Mouse (Mus musculus): ENCODE measurements at regions not wholly inside any gene's neighbourhood (a gene's known extent, or its start where the extent isn't known, plus 50 kb on each side); places are given as distances from the start of the nearest gene placed in this dataset.
"Not testable (repeated sequence)": the region's sequence is repeated elsewhere in the genome, so short reads cannot be mapped to it uniquely, and the experiment has no call there.

- Histone ChIP-seq H3K36me3 (ENCODE audit: control insufficient read depth, insufficient read depth, low read length) (no peaks in the 10 kb centered on the region; the same call in 1 of the 2 replicates), H3K27ac (replicated peaks; ENCODE audit: low read depth, low read length) (peak overlapping the region; percentile 90), H3K4me1 (ENCODE audit: control insufficient read depth, insufficient read depth, low read length) (peaks cover 17% of the 10 kb centered on the region), H3K4me3 (ENCODE audit: low read depth, low read length) (no peak overlapping the region), H3K4me2 (ENCODE audit: low read depth, severe bottlenecking) (no peak overlapping the region), H3K9ac (ENCODE audit: low read length) (no peak overlapping the region), H3K27me3 (ENCODE audit: control insufficient read depth, insufficient read depth, low read length) (no peaks in the 10 kb centered on the region), H3K9me3 (ENCODE audit: control insufficient read depth, low read length) (no peaks in the 10 kb centered on the region)
- ATAC-seq (ENCODE audit: insufficient number of reproducible peaks, low FRiP score, low TSS enrichment, low read depth) (no peak), DNase-seq (ENCODE audit: low spot score) (no peak)
- WGBS: 56% methylated on average over 5 of the region's 5 CpGs
Measured at GRCm38 (mm10) chr7:83445181-83445926, 139.4 kb upstream of the Tmc3 start.

- Histone ChIP-seq H3K36me3 (ENCODE audit: control insufficient read depth, insufficient read depth, low read length) (no peaks in the 10 kb centered on the region; the same call in 1 of the 2 replicates), H3K9me3 (ENCODE audit: control insufficient read depth, low read length) (no peaks in the 10 kb centered on the region), H3K4me3 (ENCODE audit: low read depth, low read length) (no peak overlapping the region), H3K27me3 (ENCODE audit: control insufficient read depth, insufficient read depth, low read length) (no peaks in the 10 kb centered on the region), H3K27ac (replicated peaks; ENCODE audit: low read depth, low read length) (no peak overlapping the region), H3K4me1 (ENCODE audit: control insufficient read depth, insufficient read depth, low read length) (peaks cover 7% of the 10 kb centered on the region; the same call in 1 of the 2 replicates), H3K9ac (ENCODE audit: low read length) (no peak overlapping the region), H3K4me2 (ENCODE audit: low read depth, severe bottlenecking) (no peak overlapping the region)
- WGBS: 68% methylated on average over 3 of the region's 3 CpGs
- DNase-seq (ENCODE audit: low spot score): no peak
- no peak for ATAC-seq (ENCODE audit: insufficient number of reproducible peaks, low FRiP score, low TSS enrichment, low read depth)
Measured at GRCm38 (mm10) chr7:83450346-83450745, 134.4 kb upstream of the Tmc3 start.

GRCm38 (mm10) chr7:83452309-83452708, 132.4 kb upstream of the Tmc3 start:
- no peak overlapping the region for H3K27ac ChIP-seq (replicated peaks; ENCODE audit: low read depth, low read length)
- 26% methylated on average over 7 of the region's 7 CpGs for WGBS
- no peak for ATAC-seq (ENCODE audit: insufficient number of reproducible peaks, low FRiP score, low TSS enrichment, low read depth)

GRCm38 (mm10) chr7:83459520-83459919, 125.2 kb upstream of the Tmc3 start:
- ATAC-seq (ENCODE audit: insufficient number of reproducible peaks, low FRiP score, low TSS enrichment, low read depth) (peak; percentile 83), DNase-seq (ENCODE audit: low spot score) (no peak)
- Histone ChIP-seq H3K27ac (replicated peaks; ENCODE audit: low read depth, low read length) (peak overlapping the region; percentile 90), H3K4me1 (ENCODE audit: control insufficient read depth, insufficient read depth, low read length) (peaks cover 3% of the 10 kb centered on the region; the same call in 1 of the 2 replicates), H3K4me2 (ENCODE audit: low read depth, severe bottlenecking) (no peak overlapping the region), H3K36me3 (ENCODE audit: control insufficient read depth, insufficient read depth, low read length) (no peaks in the 10 kb centered on the region), H3K9ac (ENCODE audit: low read length) (no peak overlapping the region), H3K9me3 (ENCODE audit: control insufficient read depth, low read length) (no peaks in the 10 kb centered on the region), H3K27me3 (ENCODE audit: control insufficient read depth, insufficient read depth, low read length) (no peaks in the 10 kb centered on the region), H3K4me3 (ENCODE audit: low read depth, low read length) (no peak overlapping the region)
- WGBS: 13% methylated on average over 3 of the region's 3 CpGs

More at GRCm38 (mm10) chr7:83452309-83452708, 132.4 kb upstream of the Tmc3 start:
- no peak for DNase-seq (ENCODE audit: low spot score)
- Histone ChIP-seq H3K36me3 (ENCODE audit: control insufficient read depth, insufficient read depth, low read length) (no peaks in the 10 kb centered on the region; the same call in 1 of the 2 replicates), H3K4me3 (ENCODE audit: low read depth, low read length) (no peak overlapping the region), H3K9me3 (ENCODE audit: control insufficient read depth, low read length) (no peaks in the 10 kb centered on the region), H3K9ac (ENCODE audit: low read length) (no peak overlapping the region), H3K4me2 (ENCODE audit: low read depth, severe bottlenecking) (no peak overlapping the region), H3K27me3 (ENCODE audit: control insufficient read depth, insufficient read depth, low read length) (no peaks in the 10 kb centered on the region), H3K4me1 (ENCODE audit: control insufficient read depth, insufficient read depth, low read length) (0 out of 2 replicates have a peak, but pooled peaks cover 3% of the 10 kb centered on the region)

- DNase-seq (ENCODE audit: low spot score) (no peak), ATAC-seq (ENCODE audit: insufficient number of reproducible peaks, low FRiP score, low TSS enrichment, low read depth) (no peak)
- Histone ChIP-seq H3K9ac (ENCODE audit: low read length) (no peak overlapping the region), H3K4me1 (ENCODE audit: control insufficient read depth, insufficient read depth, low read length) (peaks cover 4% of the 10 kb centered on the region; the same call in 1 of the 2 replicates), H3K4me2 (ENCODE audit: low read depth, severe bottlenecking) (no peak overlapping the region), H3K36me3 (ENCODE audit: control insufficient read depth, insufficient read depth, low read length) (no peaks in the 10 kb centered on the region), H3K4me3 (ENCODE audit: low read depth, low read length) (no peak overlapping the region), H3K27ac (replicated peaks; ENCODE audit: low read depth, low read length) (no peak overlapping the region), H3K27me3 (ENCODE audit: control insufficient read depth, insufficient read depth, low read length) (no peaks in the 10 kb centered on the region), H3K9me3 (ENCODE audit: control insufficient read depth, low read length) (no peaks in the 10 kb centered on the region)
- WGBS: 82% methylated on average over 8 of the region's 8 CpGs
Measured at GRCm38 (mm10) chr7:83467006-83467405, 117.7 kb upstream of the Tmc3 start.

GRCm38 (mm10) chr7:83469856-83470255, 114.9 kb upstream of the Tmc3 start:
- not testable (repeated sequence) for H3K36me3 ChIP-seq (ENCODE audit: control insufficient read depth, insufficient read depth, low read length); H3K4me2 ChIP-seq (ENCODE audit: low read depth, severe bottlenecking); DNase-seq (ENCODE audit: low spot score); H3K27me3 ChIP-seq (ENCODE audit: control insufficient read depth, insufficient read depth, low read length); H3K4me3 ChIP-seq (ENCODE audit: low read depth, low read length); ATAC-seq (ENCODE audit: insufficient number of reproducible peaks, low FRiP score, low TSS enrichment, low read depth); H3K9me3 ChIP-seq (ENCODE audit: control insufficient read depth, low read length); H3K9ac ChIP-seq (ENCODE audit: low read length); H3K27ac ChIP-seq (replicated peaks; ENCODE audit: low read depth, low read length); H3K4me1 ChIP-seq (ENCODE audit: control insufficient read depth, insufficient read depth, low read length)
- 93% methylated on average over 4 of the region's 4 CpGs for WGBS

GRCm38 (mm10) chr7:83471111-83471510, 113.6 kb upstream of the Tmc3 start:
- Histone ChIP-seq H3K4me2 (ENCODE audit: low read depth, severe bottlenecking) (no peak overlapping the region), H3K9me3 (ENCODE audit: control insufficient read depth, low read length) (no peaks in the 10 kb centered on the region), H3K27ac (replicated peaks; ENCODE audit: low read depth, low read length) (no peak overlapping the region), H3K9ac (ENCODE audit: low read length) (no peak overlapping the region), H3K4me1 (ENCODE audit: control insufficient read depth, insufficient read depth, low read length) (peaks cover 13% of the 10 kb centered on the region), H3K27me3 (ENCODE audit: control insufficient read depth, insufficient read depth, low read length) (no peaks in the 10 kb centered on the region), H3K36me3 (ENCODE audit: control insufficient read depth, insufficient read depth, low read length) (no peaks in the 10 kb centered on the region), H3K4me3 (ENCODE audit: low read depth, low read length) (no peak overlapping the region)
- ATAC-seq (ENCODE audit: insufficient number of reproducible peaks, low FRiP score, low TSS enrichment, low read depth) (no peak), DNase-seq (ENCODE audit: low spot score) (no peak)
- 85% methylated on average over 2 of the region's 2 CpGs for WGBS

- H3K27me3 ChIP-seq (ENCODE audit: control insufficient read depth, insufficient read depth, low read length): no peaks in the 10 kb centered on the region
- DNase-seq (ENCODE audit: low spot score): no peak
- peak overlapping the region; percentile 74; the same call in 1 of the 2 replicates for H3K27ac ChIP-seq (replicated peaks; ENCODE audit: low read depth, low read length)
- H3K4me1 ChIP-seq (ENCODE audit: control insufficient read depth, insufficient read depth, low read length): peaks cover 17% of the 10 kb centered on the region
- no peak overlapping the region for H3K9ac ChIP-seq (ENCODE audit: low read length)
- ATAC-seq (ENCODE audit: insufficient number of reproducible peaks, low FRiP score, low TSS enrichment, low read depth): no peak
- H3K36me3 ChIP-seq (ENCODE audit: control insufficient read depth, insufficient read depth, low read length): no peaks in the 10 kb centered on the region
- no peaks in the 10 kb centered on the region for H3K9me3 ChIP-seq (ENCODE audit: control insufficient read depth, low read length)
- H3K4me2 ChIP-seq (ENCODE audit: low read depth, severe bottlenecking): no peak overlapping the region
- H3K4me3 ChIP-seq (ENCODE audit: low read depth, low read length): no peak overlapping the region
- 92% methylated on average over 2 of the region's 2 CpGs for WGBS
Measured at GRCm38 (mm10) chr7:83474471-83474870, 110.3 kb upstream of the Tmc3 start.
